Mouse (Mus musculus): Measurements from ENCODE around the gene Gm5148. TPM values are rescaled to one million over a fixed set of nuclear protein-coding genes. Genes with fewer than 3 reads are reported as not detected.

The Gm5148 gene
- polyA plus RNA-seq, 2 experiments, result 1.6 to 3.5 TPM

DNA sequence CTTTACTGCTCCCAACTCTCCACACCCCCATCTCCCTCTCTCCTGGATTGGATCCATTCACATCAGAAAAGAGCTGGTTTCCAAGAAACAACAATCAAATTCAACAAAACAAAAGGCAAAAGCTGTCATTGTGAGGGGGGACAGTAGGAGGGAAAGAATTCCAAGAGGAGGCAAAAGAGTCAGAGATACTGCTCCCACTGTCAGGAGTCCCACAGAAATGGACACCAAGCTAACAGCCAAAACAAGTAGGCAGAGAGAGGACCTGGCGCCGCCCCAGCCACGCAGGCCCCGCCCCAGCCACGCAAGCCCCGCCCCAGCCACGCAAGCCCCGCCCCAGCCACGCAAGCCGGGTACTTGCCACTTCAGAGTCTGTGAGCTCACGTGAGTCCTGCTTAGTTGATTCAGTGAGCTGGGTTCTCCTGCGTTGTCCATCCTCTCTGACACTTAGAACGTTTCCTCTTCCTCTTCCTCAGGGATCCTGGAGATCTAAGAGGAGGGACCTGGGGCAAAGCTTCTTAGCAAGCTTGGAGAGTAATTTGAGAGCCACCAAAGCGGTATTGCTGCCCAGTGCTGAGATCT is 19.5 kb downstream of the Gm5148 start:
- H3K9ac ChIP-seq (replicated peaks), result no peak overlapping the region
- no peak for TF ChIP-seq CTCF (IDR thresholded peaks at IDR 0.05; ENCODE audit: low read depth)
- no peak for TF ChIP-seq EP300 (IDR thresholded peaks at IDR 0.05; ENCODE audit: low read depth)
- H3K36me3 ChIP-seq (replicated peaks; ENCODE audit: control insufficient read depth, insufficient read depth, low read depth), result no peaks in the 10 kb centered on the region
- no peaks in the 10 kb centered on the region for H3K9me3 ChIP-seq (ENCODE audit: control insufficient read depth, low read length)
- ATAC-seq (ENCODE audit: insufficient read depth) (peak; percentile 55; the same call in 1 of the 2 replicates), DNase-seq (ENCODE audit: low read depth in 3 of 3, low spot score in 3 of 3) (no peak)
- H3K27ac ChIP-seq, result no peak overlapping the region
- no peaks in the 10 kb centered on the region for H3K27me3 ChIP-seq (ENCODE audit: control insufficient read depth, insufficient read depth, low read length)
- H3K4me2 ChIP-seq (ENCODE audit: low read depth), result peak overlapping the region; percentile 26; the same call in 1 of the 2 replicates
- H3K4me1 ChIP-seq (replicated peaks; ENCODE audit: control insufficient read depth in 2 of 2, insufficient read depth in 2 of 2, low read length in 1 of 2), result peaks cover 0 to 6% of the 10 kb centered on the region in 2 experiments; a peak in 3 of 4 replicates
- 20% methylated on average over 14 of the region's 14 CpGs for WGBS (ENCODE audit: insufficient replicate concordance)
- H3K4me3 ChIP-seq (ENCODE audit: insufficient read depth in 1 of 2, low read depth in 2 of 2, low read length in 2 of 2), result no peak overlapping the region

DNA sequence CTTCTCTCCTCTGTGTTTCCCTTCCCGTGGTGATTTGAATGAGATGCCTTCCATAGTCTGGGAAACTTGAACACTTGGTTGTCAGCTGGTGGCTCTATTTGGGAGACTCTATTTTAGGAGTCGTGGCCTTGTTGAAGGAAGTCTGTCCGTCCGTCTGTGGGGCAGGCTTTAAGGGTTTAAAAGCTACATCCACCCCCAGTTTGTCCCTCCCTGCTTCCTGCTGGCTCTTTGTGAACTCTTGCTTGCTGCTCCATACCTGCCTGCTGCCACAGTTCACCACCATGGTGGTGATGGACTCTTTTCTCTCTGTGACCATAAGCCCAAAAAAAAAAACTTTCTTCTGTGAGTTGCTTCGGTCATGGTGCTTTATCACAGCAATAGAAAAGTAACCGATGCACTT is 21.2 kb downstream of the Gm5148 start:
- Histone ChIP-seq H3K27me3 (ENCODE audit: control insufficient read depth, insufficient read depth, low read length) (no peaks in the 10 kb centered on the region), H3K9ac (replicated peaks) (no peak overlapping the region), H3K36me3 (replicated peaks; ENCODE audit: control insufficient read depth, insufficient read depth, low read depth) (no peaks in the 10 kb centered on the region), H3K27ac (no peak overlapping the region), H3K9me3 (ENCODE audit: control insufficient read depth, low read length) (no peaks in the 10 kb centered on the region), H3K4me2 (ENCODE audit: low read depth) (no peak overlapping the region), H3K4me1 (replicated peaks; ENCODE audit: control insufficient read depth in 2 of 2, insufficient read depth in 2 of 2, low read length in 1 of 2) (peaks cover 0 to 6% of the 10 kb centered on the region in 2 experiments; a peak in 3 of 4 replicates), H3K4me3 (ENCODE audit: insufficient read depth in 1 of 2, low read depth in 2 of 2, low read length in 2 of 2) (no peak overlapping the region)
- ATAC-seq (ENCODE audit: insufficient read depth), result no peak
- no peak for DNase-seq (ENCODE audit: low read depth in 3 of 3, low spot score in 3 of 3)
- WGBS (ENCODE audit: insufficient replicate concordance), result 74% methylated on average over 6 of the region's 6 CpGs
- TF ChIP-seq CTCF (IDR thresholded peaks at IDR 0.05; ENCODE audit: low read depth) (no peak), EP300 (IDR thresholded peaks at IDR 0.05; ENCODE audit: low read depth) (no peak)

DNA sequence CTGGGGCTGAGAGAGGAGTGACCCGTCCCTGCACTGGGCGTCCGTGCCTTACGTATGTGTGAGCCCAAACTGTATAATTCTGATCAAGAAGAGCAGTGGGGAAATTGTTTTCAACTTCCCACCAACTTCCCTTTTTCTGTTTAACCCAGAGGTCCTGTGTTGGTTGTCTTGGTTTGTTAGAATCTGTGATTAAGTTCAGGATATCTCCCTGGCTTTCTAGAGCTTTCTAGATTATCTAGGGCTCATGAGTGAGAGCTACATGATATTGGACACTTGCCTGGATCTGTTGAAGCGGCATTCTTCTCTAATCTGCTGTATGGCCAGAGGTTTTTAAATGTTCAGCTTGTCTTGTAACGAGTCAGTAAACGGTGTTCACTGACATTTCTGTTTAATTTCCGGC is 30.7 kb downstream of the Gm5148 start:
- 45% methylated on average over 8 of the region's 8 CpGs for WGBS (ENCODE audit: insufficient replicate concordance)
- H3K27ac ChIP-seq, result no peak overlapping the region
- TF ChIP-seq EP300 (IDR thresholded peaks at IDR 0.05; ENCODE audit: low read depth) (no peak), CTCF (IDR thresholded peaks at IDR 0.05; ENCODE audit: low read depth) (no peak)

DNA sequence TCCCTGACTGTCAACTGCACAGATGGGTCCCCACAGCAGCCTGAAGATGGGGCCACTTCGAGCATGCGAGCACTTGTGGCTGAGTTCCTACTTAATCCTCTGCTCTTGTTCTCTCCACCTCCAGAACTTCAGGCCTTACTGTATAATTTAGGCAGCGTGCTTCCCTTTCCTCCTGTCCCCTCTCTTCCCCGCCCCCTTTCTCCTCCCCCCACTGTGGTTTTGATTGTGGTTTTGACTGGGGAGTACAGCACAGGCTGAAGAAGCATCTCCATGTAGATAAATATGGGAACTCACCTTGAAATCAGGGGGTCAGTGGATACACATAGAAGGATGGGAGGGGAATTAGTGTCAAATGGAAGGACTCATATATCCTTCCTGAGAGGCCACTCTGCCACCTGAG is 31.3 kb downstream of the Gm5148 start:
- WGBS (ENCODE audit: insufficient replicate concordance), result 28% methylated on average over 4 of the region's 4 CpGs

More for the DNA sequence above, 30.7 kb downstream of the Gm5148 start:
- no peak for DNase-seq (ENCODE audit: low read depth in 3 of 3, low spot score in 3 of 3)
- H3K4me3 ChIP-seq (ENCODE audit: insufficient read depth in 1 of 2, low read depth in 2 of 2, low read length in 2 of 2), result no peak overlapping the region
- no peak overlapping the region for H3K4me2 ChIP-seq (ENCODE audit: low read depth)
- ATAC-seq (ENCODE audit: insufficient read depth), result no peak
- H3K9ac ChIP-seq (replicated peaks), result no peak overlapping the region
- H3K27me3 ChIP-seq (ENCODE audit: control insufficient read depth, insufficient read depth, low read length), result no peaks in the 10 kb centered on the region; the same call in 1 of the 2 replicates
- peaks cover 0 to 4% of the 10 kb centered on the region in 2 experiments; a peak in 2 of 4 replicates for H3K4me1 ChIP-seq (replicated peaks; ENCODE audit: control insufficient read depth in 2 of 2, insufficient read depth in 2 of 2, low read length in 1 of 2)
- H3K9me3 ChIP-seq (ENCODE audit: control insufficient read depth, low read length), result no peaks in the 10 kb centered on the region
- no peaks in the 10 kb centered on the region for H3K36me3 ChIP-seq (replicated peaks; ENCODE audit: control insufficient read depth, insufficient read depth, low read depth)

DNA sequence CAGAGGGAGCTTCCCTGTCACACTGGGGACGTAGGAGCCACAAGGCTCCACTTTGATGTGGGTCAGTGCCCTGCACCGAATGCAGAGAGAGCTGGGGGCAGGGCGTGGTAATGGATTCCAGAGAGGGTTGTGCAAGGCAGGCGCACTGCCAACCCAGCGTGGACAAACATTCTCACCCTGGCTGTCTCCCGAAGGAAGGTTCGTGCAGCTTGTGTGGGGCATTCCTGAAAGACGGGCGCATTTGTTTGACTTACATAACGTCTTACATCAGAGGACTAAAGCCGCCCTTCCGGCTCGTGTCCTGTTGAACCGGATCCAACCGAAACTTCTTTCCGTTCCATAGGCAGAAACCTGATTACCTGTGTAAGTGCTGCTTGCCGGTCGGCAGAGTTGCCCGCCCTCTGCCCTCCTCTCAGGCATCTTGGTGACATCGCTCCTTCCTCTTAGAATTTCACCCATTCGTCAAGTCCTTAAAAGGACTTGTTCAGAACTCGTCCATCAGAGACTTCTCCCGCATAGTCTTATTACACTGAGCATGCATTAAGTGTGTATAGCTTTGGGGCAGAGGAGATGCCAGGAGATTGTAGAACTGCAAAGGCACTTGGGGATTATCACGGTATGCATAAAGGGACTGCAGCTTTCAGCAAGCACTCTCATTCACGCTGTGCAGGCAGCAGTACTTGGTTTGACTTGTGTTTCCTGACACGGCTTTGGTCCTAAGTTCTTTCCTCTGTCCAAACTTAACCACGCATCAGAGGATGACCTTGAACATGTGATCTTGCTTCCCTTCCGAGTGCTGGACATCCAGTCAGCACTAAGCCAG is 36.9 kb downstream of the Gm5148 start:
- Histone ChIP-seq H3K4me3 (ENCODE audit: insufficient read depth in 1 of 2, low read depth in 2 of 2, low read length in 2 of 2) (peak overlapping the region in 1 of 2 experiments; percentile 18; a peak in 1 of 4 replicates), H3K9me3 (ENCODE audit: control insufficient read depth, low read length) (no peaks in the 10 kb centered on the region), H3K36me3 (replicated peaks; ENCODE audit: control insufficient read depth, insufficient read depth, low read depth) (no peaks in the 10 kb centered on the region), H3K4me2 (ENCODE audit: low read depth) (peak overlapping the region; percentile 49), H3K27ac (no peak overlapping the region), H3K9ac (replicated peaks) (no peak overlapping the region), H3K4me1 (replicated peaks; ENCODE audit: control insufficient read depth in 2 of 2, insufficient read depth in 2 of 2, low read length in 1 of 2) (peaks cover 0 to 15% of the 10 kb centered on the region in 2 experiments; a peak in 2 of 4 replicates), H3K27me3 (ENCODE audit: control insufficient read depth, insufficient read depth, low read length) (peaks cover 12% of the 10 kb centered on the region)
- no peak for TF ChIP-seq EP300 (IDR thresholded peaks at IDR 0.05; ENCODE audit: low read depth)
- TF ChIP-seq CTCF (IDR thresholded peaks at IDR 0.05; ENCODE audit: low read depth), result no peak
- WGBS (ENCODE audit: insufficient replicate concordance), result 17% methylated on average over 28 of the region's 28 CpGs
- DNase-seq (ENCODE audit: low read depth in 3 of 3, low spot score in 3 of 3), result no peak
- 0 out of 2 replicates have a peak, but pooled peaks have one; percentile 35 for ATAC-seq (ENCODE audit: insufficient read depth)

More for the DNA sequence above, 31.3 kb downstream of the Gm5148 start:
- Histone ChIP-seq H3K9me3 (ENCODE audit: control insufficient read depth, low read length) (no peaks in the 10 kb centered on the region), H3K4me2 (ENCODE audit: low read depth) (no peak overlapping the region), H3K4me3 (ENCODE audit: insufficient read depth in 1 of 2, low read depth in 2 of 2, low read length in 2 of 2) (no peak overlapping the region), H3K36me3 (replicated peaks; ENCODE audit: control insufficient read depth, insufficient read depth, low read depth) (no peaks in the 10 kb centered on the region), H3K27ac (no peak overlapping the region), H3K4me1 (replicated peaks; ENCODE audit: control insufficient read depth in 2 of 2, insufficient read depth in 2 of 2, low read length in 1 of 2) (peaks cover 0 to 6% of the 10 kb centered on the region in 2 experiments; a peak in 2 of 4 replicates), H3K9ac (replicated peaks) (no peak overlapping the region), H3K27me3 (ENCODE audit: control insufficient read depth, insufficient read depth, low read length) (peaks cover 2% of the 10 kb centered on the region)
- TF ChIP-seq EP300 (IDR thresholded peaks at IDR 0.05; ENCODE audit: low read depth) (no peak), CTCF (IDR thresholded peaks at IDR 0.05; ENCODE audit: low read depth) (no peak)
- no peak for ATAC-seq (ENCODE audit: insufficient read depth)
- DNase-seq (ENCODE audit: low read depth in 3 of 3, low spot score in 3 of 3), result no peak
